Mouse (Mus musculus) adipocyte (in vitro differentiated cells): Measurements from ENCODE around the gene Aspscr1.
"Not testable (repeated sequence)": the region's sequence is repeated elsewhere in the genome, so short reads cannot be mapped to it uniquely, and the experiment has no call there.

Experiments
- DNase-seq: peaks from one replicate; pipeline ENCODE4 v3.0.0-alpha.2; 2016; ENCODE audit warnings: low spot score

The Aspscr1 gene

GRCm38 (mm10) chr11:120641869-120642268 is 30.9 kb upstream of the Aspscr1 start:
- DNase-seq = no peak

GRCm38 (mm10) chr11:120642939-120643600 is 29.7 kb upstream of the Aspscr1 start:
- no peak for DNase-seq

GRCm38 (mm10) chr11:120643601-120643987 is 29.2 kb upstream of the Aspscr1 start, which contains the start of gene Pycr1:
Pycr1 (minus strand) TSS chr11:120643769.
- DNase-seq = peak; percentile 90

- no peak for DNase-seq
Observed at GRCm38 (mm10) chr11:120647047-120647830, 25.5 kb upstream of the Aspscr1 start.

- no peak for DNase-seq
Observed at GRCm38 (mm10) chr11:120648001-120648476, 24.7 kb upstream of the Aspscr1 start, which contains the start of gene Myadml2. Myadml2 (minus strand) TSS chr11:120648158.

- DNase-seq = no peak
Observed at GRCm38 (mm10) chr11:120651872-120652271, 20.9 kb upstream of the Aspscr1 start.

GRCm38 (mm10) chr11:120654741-120655140 is 18.0 kb upstream of the Aspscr1 start:
- DNase-seq = peak; percentile 42

GRCm38 (mm10) chr11:120657301-120657700 is 15.5 kb upstream of the Aspscr1 start:
- DNase-seq = no peak

GRCm38 (mm10) chr11:120658876-120659410 is 13.8 kb upstream of the Aspscr1 start:
- peak; percentile 49 for DNase-seq

GRCm38 (mm10) chr11:120659509-120660300 is 13.1 kb upstream of the Aspscr1 start:
- DNase-seq = no peak

- no peak for DNase-seq
Observed at GRCm38 (mm10) chr11:120660301-120661075, 12.3 kb upstream of the Aspscr1 start.

- DNase-seq = no peak
Observed at GRCm38 (mm10) chr11:120661076-120661460, 11.7 kb upstream of the Aspscr1 start, which contains the start of gene Notum. Notum (minus strand) TSS chr11:120661175.

- no peak for DNase-seq
Observed at GRCm38 (mm10) chr11:120662759-120663158, 10.0 kb upstream of the Aspscr1 start.

GRCm38 (mm10) chr11:120663714-120664113 is 9.1 kb upstream of the Aspscr1 start:
- DNase-seq = no peak

GRCm38 (mm10) chr11:120665406-120665805 is 7.4 kb upstream of the Aspscr1 start:
- DNase-seq = no peak

- peak; percentile 39 for DNase-seq
Observed at GRCm38 (mm10) chr11:120666617-120667016, 6.2 kb upstream of the Aspscr1 start.

GRCm38 (mm10) chr11:120673594-120674122 is 885 bp downstream of the Aspscr1 start:
- no peak for DNase-seq

GRCm38 (mm10) chr11:120675875-120676274 is 3.1 kb downstream of the Aspscr1 start:
- DNase-seq = not testable (repeated sequence)

GRCm38 (mm10) chr11:120676951-120677350 is 4.2 kb downstream of the Aspscr1 start:
- DNase-seq = no peak

- peak; percentile 53 for DNase-seq
Observed at GRCm38 (mm10) chr11:120679909-120680308, 7.1 kb downstream of the Aspscr1 start.

GRCm38 (mm10) chr11:120682683-120683082 is 9.9 kb downstream of the Aspscr1 start:
- DNase-seq = no peak
